Mouse (Mus musculus): ENCODE results near the gene Csn1s2b.
"Not testable (repeated sequence)": the region's sequence is repeated elsewhere in the genome, so short reads cannot be mapped to it uniquely, and the experiment has no call there.

The Csn1s2b gene

DNA sequence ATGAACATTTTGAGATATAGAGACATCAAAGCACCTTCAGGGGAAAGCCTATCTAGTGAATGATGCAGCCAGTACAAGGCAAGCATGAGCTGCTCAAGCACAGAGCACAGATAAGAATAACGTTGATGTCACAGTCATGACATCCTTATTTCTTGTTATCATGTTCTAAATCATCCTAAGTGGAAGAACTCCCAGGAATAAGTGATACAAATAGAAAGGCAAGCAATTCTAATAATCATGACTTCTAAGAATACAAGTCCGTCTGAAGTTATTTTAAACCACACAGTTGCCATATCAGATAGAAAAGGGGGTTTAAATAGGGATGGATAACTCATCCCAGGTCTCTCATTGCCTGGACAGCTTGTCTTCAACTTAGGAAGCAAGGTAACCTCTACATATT, at the start of gene Csn1s2b:
Gene Csn1s2b (plus strand): TSS at position 301 of the 400 bp plus-strand sequence.
- in situ Hi-C loops (cut with MboI; ENCODE audit: low pct_unique_long_range_greater_than_20kb in 1 of 2, low sequenced_read_pairs in 2 of 2, unreplicated experiment in 1 of 2): no loop called here

- in situ Hi-C loops (cut with MboI; ENCODE audit: low pct_unique_long_range_greater_than_20kb in 1 of 2, low sequenced_read_pairs in 2 of 2, unreplicated experiment in 1 of 2): no loop called here
These were observed 43.3 kb upstream of the Csn1s2b start for GRCm38 (mm10) chr5:87764546-87764945.

GRCm38 (mm10) chr5:87772151-87772550, 35.7 kb upstream of the Csn1s2b start:
- in situ Hi-C loops (cut with MboI; ENCODE audit: low pct_unique_long_range_greater_than_20kb in 1 of 2, low sequenced_read_pairs in 2 of 2, unreplicated experiment in 1 of 2): not testable (repeated sequence)

GRCm38 (mm10) chr5:87774267-87774666, 33.6 kb upstream of the Csn1s2b start, which contains the start of gene Csn1s2a:
Csn1s2a (plus strand) TSS chr5:87774567.
- in situ Hi-C loops (cut with MboI; ENCODE audit: low pct_unique_long_range_greater_than_20kb in 1 of 2, low sequenced_read_pairs in 2 of 2, unreplicated experiment in 1 of 2): no loop called here

DNA sequence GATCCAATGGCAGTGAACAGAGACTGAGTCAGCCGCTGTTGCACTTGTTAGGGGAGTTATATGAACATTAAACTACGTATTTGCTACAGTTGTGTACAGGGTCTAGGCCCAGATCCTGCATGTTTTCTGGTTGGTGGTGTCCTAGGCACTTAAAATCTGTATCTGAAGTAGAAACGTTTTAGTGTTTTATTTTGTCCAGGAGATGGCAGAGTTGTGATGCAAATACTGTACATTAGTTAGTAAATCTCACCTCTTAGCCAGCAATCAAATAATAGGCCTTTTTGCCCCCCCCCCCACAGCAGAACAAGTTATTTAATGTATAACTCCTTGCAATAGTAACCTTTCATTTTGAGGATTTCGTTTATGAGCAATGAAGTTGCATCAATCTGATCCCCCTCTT, 25.2 kb upstream of the Csn1s2b start:
- in situ Hi-C loops (cut with MboI; ENCODE audit: low pct_unique_long_range_greater_than_20kb in 1 of 2, low sequenced_read_pairs in 2 of 2, unreplicated experiment in 1 of 2): no loop called here

DNA sequence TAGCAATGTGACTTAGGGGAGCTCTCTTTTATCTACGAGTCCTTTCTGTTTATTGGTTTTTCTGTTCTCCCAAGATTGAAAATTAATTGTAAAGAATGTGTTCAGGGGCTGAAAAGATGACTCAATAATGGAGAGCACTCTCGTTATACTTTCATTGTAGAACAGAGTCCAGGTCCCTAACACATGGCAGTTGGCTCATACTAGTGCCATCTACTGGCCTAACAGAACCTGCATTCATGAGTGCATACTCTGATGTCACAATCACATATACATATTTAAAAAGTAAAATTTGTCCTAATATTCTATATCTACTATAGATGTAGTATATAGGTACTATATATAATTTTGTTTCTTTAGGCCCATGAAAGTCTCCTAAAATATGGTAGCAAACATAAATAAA, 1.4 kb downstream of the Csn1s2b start:
- in situ Hi-C loops (cut with MboI; ENCODE audit: low pct_unique_long_range_greater_than_20kb in 1 of 2, low sequenced_read_pairs in 2 of 2, unreplicated experiment in 1 of 2): no loop called here

- in situ Hi-C loops (cut with MboI; ENCODE audit: low pct_unique_long_range_greater_than_20kb in 1 of 2, low sequenced_read_pairs in 2 of 2, unreplicated experiment in 1 of 2): no loop called here
These were observed 17.5 kb downstream of the Csn1s2b start, which contains the start of gene Prr27 for GRCm38 (mm10) chr5:87825386-87825785. Prr27 (plus strand) TSS chr5:87825686.

GRCm38 (mm10) chr5:87855136-87855716, 47.3 kb downstream of the Csn1s2b start:
- in situ Hi-C loops (cut with MboI; ENCODE audit: low pct_unique_long_range_greater_than_20kb in 1 of 2, low sequenced_read_pairs in 2 of 2, unreplicated experiment in 1 of 2): loop anchor here in 1 of 2 experiments (25.0 kb wide), 1 partner anchor 532 kb away; the partner anchor contains the start of gene Amtn

DNA sequence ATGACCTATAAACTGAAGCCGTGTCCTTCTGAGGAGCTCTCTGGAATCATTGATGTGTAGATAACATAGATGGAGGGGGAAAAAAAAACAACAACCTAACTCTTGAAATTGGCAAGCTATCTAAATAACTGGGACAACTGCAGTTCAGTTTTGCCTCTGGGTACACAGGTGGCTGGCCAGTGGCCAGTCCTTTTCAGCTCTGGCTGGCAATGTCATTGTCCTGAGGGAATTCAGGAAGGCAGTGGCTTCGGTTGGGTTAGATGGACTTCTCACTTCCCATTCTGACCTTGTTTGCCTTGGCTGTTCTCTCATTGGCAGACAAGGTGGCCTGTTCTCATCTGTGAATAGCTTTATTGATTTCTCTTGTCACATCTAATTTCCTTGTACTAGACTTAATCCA, 62.2 kb downstream of the Csn1s2b start:
- in situ Hi-C loops (cut with MboI; ENCODE audit: low pct_unique_long_range_greater_than_20kb in 1 of 2, low sequenced_read_pairs in 2 of 2, unreplicated experiment in 1 of 2): loop anchor here in 1 of 2 experiments (25.0 kb wide), 1 partner anchor 517 kb away; the partner anchor contains the start of gene Amtn

DNA sequence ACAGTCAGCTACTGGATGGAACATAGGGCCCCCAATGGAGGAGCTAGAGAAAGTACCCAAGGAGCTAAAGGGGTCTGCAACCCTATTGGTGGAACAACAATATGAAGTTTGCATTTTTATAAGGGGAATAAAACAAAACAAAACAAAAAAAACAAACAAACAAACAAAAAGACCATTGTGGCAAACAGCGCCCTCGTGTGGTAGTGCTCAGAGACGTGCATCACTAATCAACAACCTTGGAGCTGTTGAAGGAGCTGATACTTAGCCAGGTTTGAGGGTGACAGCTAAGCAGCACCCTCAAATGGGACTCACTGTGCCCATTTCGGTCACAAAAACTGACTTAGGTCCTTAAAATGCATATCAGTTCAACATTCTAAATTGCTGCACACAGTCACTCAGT, 63.5 kb downstream of the Csn1s2b start:
- in situ Hi-C loops (cut with MboI; ENCODE audit: low pct_unique_long_range_greater_than_20kb in 1 of 2, low sequenced_read_pairs in 2 of 2, unreplicated experiment in 1 of 2): loop anchor here in 1 of 2 experiments (25.0 kb wide), 1 partner anchor 516 kb away; the partner anchor contains the start of gene Amtn

All from mouse embryonic stem cell (cell line).